Mouse (Mus musculus) kidney, embryonic 14.5 days (tissue): ENCODE measurements at regions not wholly inside any gene's neighbourhood (a gene's known extent, or its start where the extent isn't known, plus 50 kb on each side); places are given as distances from the start of the nearest gene placed in this dataset. TPM values are rescaled to one million over a fixed set of nuclear protein-coding genes. Genes with fewer than 3 reads are reported as not detected.

Source experiments
- microRNA-seq: library from miRNA; unstranded; fragments of <30 nt; microRNA quantifications from one replicate; pipeline ENCODE4, GENCODE M21; 2016

Small RNAs in the stretch of these regions (microRNA-seq; reads per million reads assigned to microRNA genes)
- gene Gm27441: not detected
